Mouse (Mus musculus) kidney, adult 2 months (tissue): Measurements from ENCODE around the gene Clip2.

Source experiments
- CTCF ChIP-seq: fragments of 200-500 bp; conservative IDR thresholded peaks from 2 replicates; pipeline ENCODE4 v1.5.1; 2011; ENCODE audit warnings: low read depth, mild to moderate bottlenecking, control low read depth, low read length, moderate library complexity, mixed read lengths; ENCODE audit not compliant: insufficient read depth, insufficient read length
- POLR2A ChIP-seq: fragments of 200-500 bp; IDR thresholded peaks from one replicate; pipeline ENCODE4 v1.6.1; 2011; ENCODE audit warnings: low read depth, low read length, control low read depth

DNA sequence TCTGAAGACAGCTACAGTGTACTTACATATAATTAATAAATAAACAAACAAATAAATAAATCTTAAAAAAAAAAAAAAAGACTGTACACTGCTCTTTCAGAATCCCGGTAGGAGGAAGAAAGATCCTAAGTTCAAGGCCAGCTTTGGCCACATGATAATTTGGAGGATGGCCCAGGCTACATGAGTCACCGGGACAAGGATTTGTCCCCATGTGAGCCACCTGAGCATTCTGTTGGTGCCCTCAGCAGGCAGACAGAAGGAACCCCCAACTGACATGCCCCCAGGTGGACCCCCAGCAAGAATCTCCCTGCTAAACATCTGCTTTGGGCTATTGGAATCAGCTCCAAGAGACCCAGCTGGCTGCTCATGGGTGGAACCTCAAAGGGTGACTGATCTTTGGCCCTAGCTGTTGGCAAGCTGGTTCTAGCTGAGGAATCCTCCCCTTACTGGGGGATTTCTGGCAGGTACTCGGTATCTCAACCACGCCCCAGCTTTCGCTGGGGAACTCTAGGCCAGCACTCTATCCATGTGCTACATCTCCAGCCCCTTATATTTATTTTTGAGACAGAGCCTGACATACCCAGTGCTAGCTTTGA lies 1.8 kb upstream of the Clip2 start:
- TF ChIP-seq CTCF (no peak), POLR2A (no peak)
